Mouse (Mus musculus): Measurements from ENCODE around the gene Cisd3. TPM values are rescaled to one million over a fixed set of nuclear protein-coding genes. Genes with fewer than 3 reads are reported as not detected.
A peak's percentile ranks its signal among the peaks of the same experiment; 100 is the strongest.

Gene Cisd3
- total and polyA plus RNA-seq, 2 experiments from 2014 or later = 50.8 to 125 TPM

DNA sequence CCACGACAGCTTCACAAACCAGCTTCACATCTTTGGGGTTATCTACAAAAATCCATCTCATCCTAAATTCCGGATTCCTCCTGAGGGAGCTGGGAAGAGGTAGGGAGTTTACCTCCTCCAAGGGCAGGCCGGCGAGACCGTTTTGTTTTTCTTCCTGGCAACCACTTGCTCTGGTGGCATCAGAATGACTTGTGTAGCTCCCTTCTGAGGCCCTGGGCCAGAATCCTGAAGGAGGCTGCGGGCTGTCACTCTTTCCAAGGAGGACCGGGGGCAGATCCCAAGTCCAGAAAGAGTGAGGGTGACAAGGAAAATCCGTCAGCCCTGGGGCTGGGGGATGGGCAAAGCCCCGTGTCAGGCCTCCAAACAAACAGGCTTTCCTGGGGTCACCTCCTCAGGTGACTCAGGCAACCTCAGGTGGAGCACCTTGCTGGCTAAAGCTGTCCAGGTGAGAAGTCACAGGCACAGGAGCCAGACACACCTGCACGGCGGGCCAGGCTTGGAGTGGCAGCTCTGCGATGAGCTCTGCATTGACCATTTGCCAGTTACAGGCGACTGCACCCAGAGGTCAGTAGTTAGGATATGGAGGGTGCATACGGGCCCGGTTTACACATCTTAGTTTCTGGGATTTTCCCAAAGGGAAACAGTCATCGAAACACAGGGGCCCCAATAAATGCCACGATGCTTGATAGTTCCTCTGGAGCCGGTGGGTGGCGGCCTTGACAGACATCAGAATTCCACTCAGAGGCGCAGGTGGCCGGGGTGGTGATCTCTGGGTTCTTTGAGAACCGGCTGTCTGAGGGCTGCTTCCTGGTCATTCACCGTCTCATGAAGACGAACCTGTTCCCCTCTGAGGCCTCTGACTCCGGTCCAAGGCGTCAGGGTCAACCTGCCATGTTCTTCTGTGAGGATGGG, 32.0 kb downstream of the Cisd3 start:
- Histone ChIP-seq H3K4me1 (ENCODE audit: control insufficient read depth, insufficient read depth) (peaks cover 4% of the 10 kb centered on the region; the same call in 1 of the 2 replicates), H3K27me3 (ENCODE audit: control insufficient read depth, insufficient read depth, low read length) (no peaks in the 10 kb centered on the region), H3K9me3 (replicated peaks; ENCODE audit: control insufficient read depth, low read length) (no peaks in the 10 kb centered on the region), H3K4me2 (ENCODE audit: low read depth, low read length) (no peak overlapping the region), H3K36me3 (replicated peaks; ENCODE audit: control insufficient read depth, insufficient read depth, low read length) (peaks cover 69% of the 10 kb centered on the region), H3K9ac (replicated peaks; ENCODE audit: low read depth, low read length) (no peak overlapping the region), H3K27ac (ENCODE audit: low read depth) (no peak overlapping the region), H3K4me3 (ENCODE audit: low read depth, low read length) (no peak overlapping the region)
- no peak for ATAC-seq (ENCODE audit: insufficient read depth, low read depth)
- TF ChIP-seq CTCF (IDR thresholded peaks at IDR 0.05; ENCODE audit: low read depth) (no peak), EP300 (IDR thresholded peaks at IDR 0.05; ENCODE audit: low read depth) (no peak)
- no peak for DNase-seq (ENCODE audit: low spot score)
- WGBS = 80% methylated on average over 26 of the region's 26 CpGs

DNA sequence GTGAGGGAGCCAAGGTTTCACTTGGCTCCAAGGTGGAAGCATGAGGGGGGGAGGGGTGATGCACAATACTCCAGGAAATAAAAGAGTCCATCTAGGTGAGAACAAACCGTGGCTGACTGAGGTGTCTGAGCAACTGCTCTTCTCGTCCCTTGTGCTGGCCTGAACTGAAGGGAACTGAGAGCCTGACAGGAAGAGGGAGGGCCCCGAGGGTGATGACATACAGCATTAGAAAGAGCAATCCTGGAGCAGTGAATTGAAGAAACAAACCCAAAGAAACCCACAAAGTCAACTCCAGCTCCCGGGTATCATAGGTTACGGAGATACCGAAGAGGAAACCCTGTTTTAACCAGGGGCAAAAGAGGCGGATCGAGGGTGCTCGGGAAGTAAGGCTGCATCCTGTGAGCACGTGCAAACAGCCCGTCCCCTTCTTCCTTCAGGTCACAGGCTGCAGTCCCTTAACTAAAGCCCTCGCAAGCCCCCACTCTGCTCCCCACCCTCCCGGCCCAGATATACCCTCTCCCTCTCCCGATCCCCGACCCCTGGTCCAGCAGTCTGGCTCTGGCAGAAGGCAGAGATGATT, 32.7 kb downstream of the Cisd3 start:
- Histone ChIP-seq H3K4me3 (ENCODE audit: low read depth, low read length) (no peak overlapping the region), H3K27ac (ENCODE audit: low read depth) (peak overlapping the region; percentile 6; the same call in 1 of the 2 replicates), H3K9ac (replicated peaks; ENCODE audit: low read depth, low read length) (no peak overlapping the region), H3K36me3 (replicated peaks; ENCODE audit: control insufficient read depth, insufficient read depth, low read length) (peaks cover 72% of the 10 kb centered on the region), H3K9me3 (replicated peaks; ENCODE audit: control insufficient read depth, low read length) (no peaks in the 10 kb centered on the region), H3K4me2 (ENCODE audit: low read depth, low read length) (no peak overlapping the region), H3K27me3 (ENCODE audit: control insufficient read depth, insufficient read depth, low read length) (no peaks in the 10 kb centered on the region), H3K4me1 (ENCODE audit: control insufficient read depth, insufficient read depth) (peaks cover 4% of the 10 kb centered on the region; the same call in 1 of the 2 replicates)
- TF ChIP-seq CTCF (IDR thresholded peaks at IDR 0.05; ENCODE audit: low read depth) (no peak), EP300 (IDR thresholded peaks at IDR 0.05; ENCODE audit: low read depth) (no peak)
- 52% methylated on average over 15 of the region's 15 CpGs for WGBS
- DNase-seq (ENCODE audit: low spot score) (no peak), ATAC-seq (ENCODE audit: insufficient read depth, low read depth) (no peak)

DNA sequence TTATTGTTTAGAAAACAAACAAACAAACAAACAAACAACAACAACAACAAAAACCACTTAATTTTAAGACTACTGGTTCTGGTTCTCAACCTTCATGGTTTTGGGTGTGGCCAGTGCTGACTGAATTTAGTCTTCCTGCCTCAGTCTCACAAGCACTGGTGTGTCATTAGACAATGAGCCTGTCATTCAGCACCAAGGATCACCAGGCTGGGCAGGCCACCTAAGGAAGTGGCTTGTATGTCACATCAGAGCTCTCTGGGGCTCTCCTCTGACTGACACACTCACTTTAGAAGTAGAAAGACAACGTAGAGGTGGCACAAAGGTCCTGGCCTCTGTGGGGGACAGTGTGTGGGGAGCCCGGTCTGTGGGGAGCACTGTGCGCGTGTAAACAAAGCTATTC, 33.4 kb downstream of the Cisd3 start:
- no peak for ATAC-seq (ENCODE audit: insufficient read depth, low read depth)
- Histone ChIP-seq H3K36me3 (replicated peaks; ENCODE audit: control insufficient read depth, insufficient read depth, low read length) (peaks cover 72% of the 10 kb centered on the region), H3K4me1 (ENCODE audit: control insufficient read depth, insufficient read depth) (peaks cover 4% of the 10 kb centered on the region; the same call in 1 of the 2 replicates), H3K4me2 (ENCODE audit: low read depth, low read length) (no peak overlapping the region), H3K9me3 (replicated peaks; ENCODE audit: control insufficient read depth, low read length) (no peaks in the 10 kb centered on the region), H3K9ac (replicated peaks; ENCODE audit: low read depth, low read length) (no peak overlapping the region), H3K4me3 (ENCODE audit: low read depth, low read length) (no peak overlapping the region), H3K27me3 (ENCODE audit: control insufficient read depth, insufficient read depth, low read length) (no peaks in the 10 kb centered on the region), H3K27ac (ENCODE audit: low read depth) (peak overlapping the region; percentile 6; the same call in 1 of the 2 replicates)
- TF ChIP-seq CTCF (IDR thresholded peaks at IDR 0.05; ENCODE audit: low read depth) (no peak), EP300 (IDR thresholded peaks at IDR 0.05; ENCODE audit: low read depth) (no peak)
- no peak for DNase-seq (ENCODE audit: low spot score)
- 77% methylated on average over 4 of the region's 4 CpGs for WGBS

DNA sequence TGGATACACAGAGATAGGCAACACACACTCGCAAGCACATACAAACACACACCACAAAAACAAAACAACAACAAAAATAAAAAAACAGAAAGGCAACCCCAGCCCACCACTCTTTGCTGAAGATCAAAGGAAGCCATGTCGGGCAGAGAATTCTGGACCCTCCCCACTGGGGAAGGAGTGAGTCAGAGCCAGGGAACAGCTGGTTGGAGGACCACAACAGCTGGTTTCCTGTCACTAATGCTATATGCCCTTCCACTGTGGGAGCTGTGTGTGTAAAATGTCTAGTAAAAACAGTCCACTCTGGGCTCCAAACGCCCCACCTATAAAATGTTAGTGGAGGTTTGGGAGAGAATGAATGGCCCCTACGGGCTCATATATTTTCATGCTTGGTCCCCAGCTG, 35.7 kb downstream of the Cisd3 start:
- H3K4me1 ChIP-seq (ENCODE audit: control insufficient read depth, insufficient read depth) = no peaks in the 10 kb centered on the region
- H3K9ac ChIP-seq (replicated peaks; ENCODE audit: low read depth, low read length) = no peak overlapping the region
- H3K4me3 ChIP-seq (ENCODE audit: low read depth, low read length) = no peak overlapping the region
- DNase-seq (ENCODE audit: low spot score) (no peak), ATAC-seq (ENCODE audit: insufficient read depth, low read depth) (no peak)
- TF ChIP-seq EP300 (IDR thresholded peaks at IDR 0.05; ENCODE audit: low read depth) = no peak
- H3K36me3 ChIP-seq (replicated peaks; ENCODE audit: control insufficient read depth, insufficient read depth, low read length) = peaks cover 92% of the 10 kb centered on the region
- WGBS = 96% methylated on average over 4 of the region's 4 CpGs
- H3K27ac ChIP-seq (ENCODE audit: low read depth) = no peak overlapping the region
- H3K27me3 ChIP-seq (ENCODE audit: control insufficient read depth, insufficient read depth, low read length) = no peaks in the 10 kb centered on the region
- H3K9me3 ChIP-seq (replicated peaks; ENCODE audit: control insufficient read depth, low read length) = no peaks in the 10 kb centered on the region
- no peak overlapping the region for H3K4me2 ChIP-seq (ENCODE audit: low read depth, low read length)

GRCm38 (mm10) chr11:97723709-97724108, 38.1 kb downstream of the Cisd3 start:
- ATAC-seq (ENCODE audit: insufficient read depth, low read depth) (peak; percentile 34; the same call in 1 of the 2 replicates), DNase-seq (ENCODE audit: low spot score) (no peak)
- 67% methylated on average over 7 of the region's 7 CpGs for WGBS
- Histone ChIP-seq H3K4me1 (ENCODE audit: control insufficient read depth, insufficient read depth) (no peaks in the 10 kb centered on the region), H3K27me3 (ENCODE audit: control insufficient read depth, insufficient read depth, low read length) (no peaks in the 10 kb centered on the region), H3K4me2 (ENCODE audit: low read depth, low read length) (no peak overlapping the region), H3K4me3 (ENCODE audit: low read depth, low read length) (no peak overlapping the region), H3K36me3 (replicated peaks; ENCODE audit: control insufficient read depth, insufficient read depth, low read length) (peaks cover 86% of the 10 kb centered on the region), H3K27ac (ENCODE audit: low read depth) (no peak overlapping the region), H3K9me3 (replicated peaks; ENCODE audit: control insufficient read depth, low read length) (no peaks in the 10 kb centered on the region), H3K9ac (replicated peaks; ENCODE audit: low read depth, low read length) (no peak overlapping the region)
- TF ChIP-seq CTCF (IDR thresholded peaks at IDR 0.05; ENCODE audit: low read depth) = no peak
- no peak for TF ChIP-seq EP300 (IDR thresholded peaks at IDR 0.05; ENCODE audit: low read depth)
